Mouse (Mus musculus) urinary bladder, postnatal 36 days (tissue): Measurements from ENCODE around the gene Aip.
"Not testable (repeated sequence)": the region's sequence is repeated elsewhere in the genome, so short reads cannot be mapped to it uniquely, and the experiment has no call there.

Experiments
- DNase-seq, 2 experiments: peaks; one replicate each; pipeline ENCODE4 v3.0.0; 2022; ENCODE audit warnings: low spot score in 2 of 2, mixed read lengths in 1 of 2

Aip gene

DNA sequence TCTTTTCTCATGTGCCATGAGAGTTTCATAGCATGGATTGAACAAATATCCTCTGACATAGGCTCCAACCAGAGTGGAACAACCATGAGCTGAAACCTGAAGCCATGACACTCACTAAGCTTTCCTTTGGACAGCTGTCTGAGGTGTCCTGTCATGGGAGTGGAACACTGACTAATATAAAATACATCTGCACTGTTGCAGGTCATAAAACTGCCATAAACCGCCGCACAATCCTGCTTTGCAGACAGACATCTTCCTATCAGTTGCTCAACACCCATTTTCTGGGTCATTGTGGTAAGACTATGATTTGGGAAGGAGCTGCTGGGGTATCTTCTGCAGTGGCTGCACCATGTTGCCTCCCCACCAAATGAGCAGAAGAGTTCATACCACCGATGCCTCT lies 32.9 kb downstream of the Aip start:
- DNase-seq: no peak

DNA sequence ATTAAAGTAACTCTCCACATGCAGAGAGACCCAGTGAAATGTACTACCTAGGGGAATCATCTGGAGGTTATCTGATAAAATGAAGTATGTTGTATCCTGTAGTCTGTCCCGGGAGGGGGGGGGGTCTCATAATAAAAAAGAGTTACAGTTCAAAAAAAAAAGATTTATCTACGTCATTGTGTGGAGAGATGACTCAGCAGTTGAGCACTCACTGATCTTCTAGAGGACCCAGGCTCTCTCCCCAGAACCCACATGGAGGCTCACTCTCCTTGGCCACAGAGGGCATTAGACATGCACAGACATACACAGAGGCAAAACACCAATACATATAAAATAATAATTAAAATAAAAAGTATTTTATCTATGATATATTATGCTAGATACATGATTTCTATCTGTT lies 34.3 kb downstream of the Aip start:
- DNase-seq: no peak

DNA sequence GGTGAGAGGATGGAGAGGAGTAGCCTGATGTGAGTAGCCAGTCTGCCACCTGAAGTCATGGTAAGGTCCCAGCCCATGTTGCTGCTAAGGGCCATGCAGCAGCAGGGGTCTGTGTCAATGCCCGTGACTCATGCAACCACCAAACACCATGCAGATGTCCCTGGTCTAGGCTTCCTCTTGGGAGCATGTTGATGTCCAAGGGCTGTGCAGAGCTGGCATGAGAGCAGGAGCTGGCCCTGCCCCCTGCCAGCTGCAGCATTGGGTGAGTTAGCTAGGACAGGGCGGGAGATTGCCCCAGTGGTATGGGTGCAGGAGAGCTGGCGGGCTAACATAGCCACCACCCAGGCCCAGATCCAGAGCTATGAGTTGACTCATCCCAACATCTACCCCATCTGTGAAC lies 35.2 kb downstream of the Aip start:
- DNase-seq: no peak

DNA sequence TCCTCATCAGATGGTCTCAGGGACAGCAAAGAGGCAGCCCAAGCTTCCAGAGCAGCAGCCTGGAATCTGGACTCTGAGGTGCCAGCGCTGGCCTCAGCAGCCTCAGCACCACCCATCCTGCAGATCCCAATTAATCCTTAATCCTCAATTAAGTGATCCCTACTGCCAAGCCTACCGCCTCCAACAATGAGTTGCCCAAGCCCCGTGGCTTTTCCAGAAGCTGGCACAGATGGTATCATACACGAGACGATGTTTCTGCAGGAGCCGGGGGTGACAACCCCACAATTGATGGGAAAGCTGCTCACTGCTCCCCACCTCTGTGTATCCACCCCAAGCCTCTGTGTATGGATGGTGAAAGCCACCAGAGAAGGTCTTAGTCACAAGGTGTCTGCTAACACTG lies 36.5 kb downstream of the Aip start:
- DNase-seq: no peak

DNA sequence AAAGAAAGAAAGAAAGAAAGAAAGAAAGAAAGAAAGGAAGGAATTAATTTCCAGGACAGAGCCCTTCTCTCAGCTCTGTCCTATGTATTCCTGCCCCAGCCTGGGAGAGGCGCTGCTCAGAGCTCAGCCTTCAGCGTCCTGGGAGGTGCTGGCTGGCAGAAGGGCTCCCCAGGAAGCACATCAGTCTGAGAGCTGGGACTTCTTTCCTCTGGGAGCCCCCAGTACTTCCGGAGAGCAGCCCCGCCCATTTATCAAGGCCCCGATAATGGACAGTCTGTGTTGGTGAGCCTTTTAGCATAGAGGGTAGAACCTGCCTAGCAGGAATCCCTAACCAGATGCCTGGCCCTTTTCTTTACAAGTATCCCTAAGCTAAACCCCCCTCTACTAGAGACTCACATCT lies 37.5 kb downstream of the Aip start:
- no peak for DNase-seq

DNA sequence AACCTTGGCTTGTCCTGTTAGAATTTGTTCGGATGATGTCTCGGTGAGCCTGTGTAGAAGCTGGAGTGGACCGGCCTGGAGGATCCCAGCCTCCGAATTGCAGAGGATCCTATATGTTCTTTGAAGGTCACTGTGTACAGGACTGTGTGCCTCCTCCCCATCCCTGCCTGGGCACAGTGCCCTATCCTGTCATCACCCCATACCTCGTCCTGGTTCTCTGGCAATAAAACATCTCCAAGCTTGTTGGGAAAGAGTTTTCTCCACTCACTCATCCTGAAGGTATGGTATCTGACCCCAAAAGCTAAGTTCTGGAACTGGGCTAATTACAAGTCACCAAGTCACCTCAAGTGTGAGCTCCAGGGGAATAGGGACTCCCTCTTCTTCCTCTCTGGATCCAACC lies 38.6 kb downstream of the Aip start:
- no peak for DNase-seq

DNA sequence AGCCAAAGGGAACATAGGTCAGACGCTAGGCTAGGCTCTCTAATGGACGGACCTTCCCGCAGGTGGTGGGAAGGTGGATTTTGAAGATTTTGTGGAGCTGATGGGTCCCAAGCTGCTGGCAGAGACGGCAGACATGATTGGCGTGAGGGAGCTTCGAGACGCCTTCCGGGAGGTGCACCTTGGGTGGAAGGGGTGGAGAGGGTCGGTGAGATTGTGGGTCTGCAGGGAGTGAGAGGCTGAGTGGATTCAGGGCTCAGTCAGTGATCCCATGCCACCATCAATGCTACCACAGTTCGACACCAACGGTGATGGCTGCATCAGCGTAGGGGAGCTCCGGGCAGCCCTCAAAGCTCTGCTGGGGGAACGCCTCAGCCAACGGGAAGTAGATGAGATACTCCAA lies 39.5 kb downstream of the Aip start:
- DNase-seq: no peak

DNA sequence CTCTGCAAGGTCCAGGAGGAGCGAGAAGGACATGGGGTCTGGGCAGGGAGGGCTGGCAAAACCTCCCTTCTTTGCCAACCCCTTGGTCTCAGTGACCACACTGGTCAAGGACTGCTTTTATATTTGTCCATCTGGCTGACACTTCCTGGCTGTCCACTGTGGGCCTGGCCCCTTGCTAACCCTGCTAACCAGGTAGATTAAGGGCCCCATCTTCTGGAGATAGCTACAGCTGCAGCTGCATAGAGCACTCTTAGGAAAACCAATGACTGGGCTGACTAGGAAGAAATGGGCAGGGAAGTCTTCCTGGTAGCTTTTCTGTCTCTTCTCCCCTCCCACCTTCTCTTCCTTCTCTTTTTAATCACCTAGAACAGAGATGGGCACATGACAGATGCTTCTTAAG lies 40.7 kb downstream of the Aip start:
- no peak for DNase-seq

DNA sequence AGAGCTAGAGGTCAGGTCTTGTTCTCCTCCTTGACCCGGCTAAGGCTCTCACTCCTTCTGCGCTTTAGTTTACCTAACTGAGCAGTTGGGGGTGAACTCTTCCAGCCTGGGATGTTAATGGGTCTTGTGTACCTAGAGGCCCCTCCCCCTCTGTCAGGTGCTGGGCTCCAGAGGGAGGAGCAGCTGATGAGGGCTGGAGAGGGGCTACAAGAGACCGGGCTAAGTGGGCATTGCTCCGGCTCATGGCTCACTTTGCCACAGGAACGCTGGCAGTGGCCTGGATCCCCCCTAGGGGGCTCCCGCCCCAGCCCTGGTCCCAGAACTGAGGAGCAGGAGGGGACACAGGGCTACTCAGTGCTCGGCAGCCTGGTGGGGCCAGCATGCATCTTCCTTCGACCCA lies 41.8 kb downstream of the Aip start:
- DNase-seq: no peak

DNA sequence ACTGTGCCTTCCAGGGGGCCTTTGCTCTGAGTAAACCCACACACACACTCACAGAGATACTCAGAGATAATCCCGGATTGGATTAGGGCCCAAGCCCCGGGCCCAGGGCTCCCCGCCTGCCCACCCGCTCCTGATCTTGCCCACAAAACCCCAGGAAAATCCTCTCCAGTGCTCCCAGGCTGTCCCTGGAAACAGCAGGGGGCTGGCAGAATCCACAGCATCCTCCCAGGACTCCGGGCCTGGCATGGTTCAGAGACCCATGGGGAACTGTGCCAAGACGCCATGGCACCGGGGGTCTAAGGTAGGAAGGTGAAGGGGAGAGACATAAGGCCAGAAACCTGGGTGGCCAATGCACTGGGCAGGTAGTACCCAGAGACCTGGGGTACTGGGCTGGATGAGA lies 42.3 kb downstream of the Aip start:
- DNase-seq: no peak

DNA sequence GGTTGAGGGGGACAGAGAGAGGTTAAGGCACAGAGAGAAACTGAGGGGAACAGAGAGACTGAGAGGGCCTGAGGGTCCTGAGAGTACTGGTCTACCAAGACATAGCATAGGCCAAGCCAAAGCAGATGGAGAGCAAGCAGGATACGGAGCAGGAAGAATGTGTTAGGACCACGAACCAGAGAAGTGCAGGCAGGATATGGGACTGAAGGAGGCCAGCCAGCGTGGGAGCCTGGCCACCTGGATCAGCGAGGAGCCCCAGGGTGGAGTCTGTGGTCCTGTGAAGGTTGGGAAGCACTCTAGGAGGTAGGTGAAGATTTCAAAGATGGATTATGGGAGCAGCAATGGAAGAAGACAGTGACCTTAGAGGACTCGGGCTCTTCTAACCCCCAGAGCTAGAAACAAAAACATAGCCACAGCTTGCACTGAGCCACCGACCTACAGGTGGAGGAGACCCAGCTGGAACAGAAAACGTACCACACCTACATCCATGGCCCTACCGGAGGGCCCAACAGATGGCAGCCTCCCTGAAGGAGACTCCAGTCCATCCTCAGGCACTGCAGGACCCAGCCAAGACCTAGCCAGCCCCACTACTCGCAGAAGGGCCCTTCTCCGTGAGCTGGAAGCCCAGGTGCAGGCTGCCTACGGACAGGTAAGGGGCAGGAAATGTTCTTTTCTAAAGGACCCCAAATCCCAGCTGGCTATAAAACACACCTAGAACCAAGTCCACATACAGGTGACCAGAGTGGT lies 43.3 kb downstream of the Aip start:
- DNase-seq: no peak

DNA sequence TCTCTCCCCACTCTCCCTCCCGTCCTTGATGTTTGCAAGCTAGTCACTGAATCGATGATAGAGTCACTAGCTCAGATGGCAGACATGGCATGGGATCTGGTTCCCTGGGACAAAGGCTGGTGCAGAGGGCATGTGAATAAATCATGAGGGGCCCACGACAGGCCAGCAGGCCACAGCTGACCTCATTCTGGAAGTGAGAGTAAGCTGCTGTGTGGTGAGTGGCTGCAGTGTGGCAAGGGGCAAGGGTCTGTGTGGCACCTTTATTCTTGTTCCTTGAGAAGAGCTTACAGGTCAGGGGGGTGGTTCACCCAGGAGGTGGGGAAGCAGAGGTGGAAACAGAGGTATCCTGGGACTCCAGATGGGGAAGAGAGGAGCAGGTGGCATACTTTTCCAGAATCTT lies 44.3 kb downstream of the Aip start, which contains the start of gene Cabp2:
Gene Cabp2 (plus strand): TSS at position 185 of the 400 bp plus-strand sequence.
- no peak for DNase-seq

DNA sequence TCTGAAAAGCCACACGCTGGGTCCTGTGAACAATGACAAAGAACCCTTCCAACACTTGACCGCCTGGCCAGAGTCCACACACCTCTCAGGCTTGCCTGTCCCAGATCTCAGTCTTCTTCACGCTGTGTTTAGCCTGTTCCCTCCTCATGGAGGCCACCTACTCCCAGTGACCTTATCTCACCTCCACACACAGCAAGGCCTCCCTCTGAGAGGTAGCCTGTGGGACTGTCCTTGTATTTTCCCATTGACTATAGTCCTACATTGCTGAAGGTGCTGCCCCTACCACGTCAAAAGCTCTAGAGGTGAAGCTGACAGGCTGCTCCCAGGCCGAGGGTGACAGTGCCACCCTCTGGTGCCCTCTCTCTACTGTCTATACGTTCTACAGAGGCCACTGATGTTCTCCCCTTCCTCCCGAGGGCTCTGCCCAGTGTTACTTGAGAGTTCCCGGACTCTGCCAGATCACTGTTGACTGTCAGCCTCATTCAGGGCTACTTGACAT lies 45.1 kb downstream of the Aip start:
- no peak for DNase-seq

DNA sequence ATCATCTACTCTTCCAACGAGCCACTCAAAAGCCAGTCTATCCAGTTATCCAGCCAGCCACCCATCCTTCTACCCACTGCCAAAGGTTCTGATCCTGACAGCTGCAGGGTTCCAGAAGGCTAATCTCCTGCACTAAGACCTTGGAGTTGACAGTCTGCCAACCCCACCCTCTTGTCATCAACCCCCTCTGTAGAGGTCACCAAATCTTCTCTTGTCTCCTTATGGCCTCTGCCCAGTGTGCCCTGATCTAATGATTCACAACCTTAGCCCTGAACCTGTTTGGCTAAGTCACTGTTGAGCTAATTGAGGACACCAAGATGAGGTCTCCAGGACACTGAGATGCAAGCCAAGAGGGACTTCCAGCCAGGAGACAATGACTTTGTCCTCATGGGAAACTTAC lies 46.1 kb downstream of the Aip start:
- no peak for DNase-seq

DNA sequence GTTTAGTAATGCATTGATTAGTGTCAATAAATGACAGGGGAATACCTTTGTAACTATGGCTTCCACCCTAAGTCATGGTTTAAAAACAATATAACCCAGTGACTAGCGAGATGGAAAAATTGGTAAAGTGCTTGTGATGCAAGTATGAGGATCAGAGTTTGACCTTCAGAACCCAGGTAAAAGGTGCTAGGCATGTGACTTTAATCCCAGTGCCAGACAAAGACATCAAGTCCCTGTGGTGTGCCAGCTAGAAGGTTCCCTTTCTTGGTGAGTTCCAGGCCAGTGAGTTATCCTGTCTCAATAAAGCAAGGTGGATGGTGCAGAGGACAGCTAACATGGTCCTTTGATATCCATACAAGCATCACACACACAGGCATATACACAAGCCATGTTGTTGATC lies 50.1 kb downstream of the Aip start:
- no peak for DNase-seq

DNA sequence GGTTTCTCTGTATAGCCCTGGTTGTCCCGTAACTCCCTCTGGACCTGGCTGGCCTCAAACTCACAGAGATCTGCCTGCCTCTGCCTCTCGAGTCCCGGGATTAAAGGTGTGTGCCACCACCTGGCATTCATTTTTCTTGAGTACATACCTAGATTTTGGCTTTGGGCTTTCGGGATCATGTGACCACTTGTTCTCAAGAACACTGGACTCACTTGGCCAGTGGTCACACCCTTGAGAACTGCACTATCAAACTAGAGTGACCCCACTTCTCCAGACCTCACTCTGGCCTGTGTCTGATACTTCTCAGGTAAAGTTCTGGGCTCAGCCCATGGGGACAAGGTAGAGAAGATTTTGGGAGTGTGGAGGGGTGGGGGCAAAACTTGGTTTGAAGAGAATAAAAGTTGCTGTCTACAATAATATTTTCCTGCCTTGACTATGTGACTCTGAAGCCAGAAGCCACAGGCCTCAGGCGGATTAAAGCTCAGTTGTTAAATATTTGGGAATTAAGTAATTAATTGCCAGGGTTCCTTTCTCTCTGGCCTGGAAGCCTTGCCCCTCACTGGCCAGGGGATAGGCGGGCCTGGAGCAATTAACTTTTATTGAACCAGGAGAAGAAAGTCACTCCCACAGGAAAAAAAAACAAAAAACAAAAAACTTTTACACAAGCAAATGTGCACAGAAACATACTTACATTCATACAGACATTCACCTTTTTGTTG lies 52.8 kb downstream of the Aip start:
- DNase-seq: no peak

DNA sequence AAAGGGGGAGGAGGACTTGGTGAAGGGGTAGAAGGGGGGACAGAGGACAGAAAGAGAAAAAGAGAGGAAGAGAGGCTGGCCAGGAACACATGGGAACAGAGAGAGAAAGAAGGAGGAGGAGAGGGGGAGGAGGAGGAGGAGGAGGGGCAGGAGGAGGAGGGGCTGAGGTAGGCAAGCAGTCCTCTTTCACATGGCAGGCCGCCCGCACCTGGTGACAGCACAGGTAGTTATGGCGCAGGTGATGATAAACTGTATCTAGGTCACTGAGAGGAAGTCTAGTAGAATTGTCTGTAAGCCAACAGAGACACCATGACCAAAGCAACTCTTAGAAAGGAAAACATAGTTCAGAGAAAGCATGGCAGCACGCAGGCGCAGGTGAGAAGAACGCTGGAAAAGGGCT lies 54.3 kb downstream of the Aip start:
- DNase-seq: no peak

DNA sequence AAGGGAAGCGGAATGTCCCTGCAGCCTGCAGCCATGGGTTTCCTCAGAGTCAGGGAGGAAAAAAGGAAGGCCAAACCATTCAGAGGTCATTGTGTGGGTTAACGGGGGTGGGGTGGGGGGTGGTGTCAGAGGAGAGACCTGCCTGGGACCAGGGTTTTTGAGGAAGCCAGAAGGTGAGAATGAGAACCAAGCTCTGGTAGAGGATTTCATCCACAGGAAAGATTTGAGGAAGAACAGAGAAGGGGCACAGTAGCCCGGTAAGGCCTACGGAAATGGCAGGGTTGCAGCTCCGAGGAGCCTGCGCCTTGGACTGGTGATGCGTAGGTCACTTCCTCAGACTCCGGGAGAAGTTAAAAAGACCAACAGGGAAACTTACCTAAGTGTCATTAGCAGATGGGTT lies 54.9 kb downstream of the Aip start:
- DNase-seq: no peak

DNA sequence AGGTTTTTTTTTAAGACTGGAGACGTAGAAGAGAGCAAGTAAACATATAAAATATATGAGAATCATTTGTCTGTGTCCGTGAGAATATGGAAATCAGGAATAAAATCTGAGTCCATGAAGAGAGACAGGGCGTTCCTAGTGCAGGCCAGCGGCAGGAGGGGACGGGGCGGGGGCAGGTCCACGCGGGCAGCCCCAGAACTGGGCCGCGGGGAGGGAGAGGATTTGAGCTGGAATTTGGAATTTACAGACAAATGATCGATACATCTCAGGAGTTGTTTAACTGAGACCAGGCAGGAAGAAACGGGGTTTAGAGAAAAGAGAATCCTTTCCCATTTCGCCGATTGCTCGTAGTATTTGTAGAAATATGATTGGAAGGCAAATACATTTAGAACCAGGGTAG lies 55.3 kb downstream of the Aip start:
- no peak for DNase-seq

DNA sequence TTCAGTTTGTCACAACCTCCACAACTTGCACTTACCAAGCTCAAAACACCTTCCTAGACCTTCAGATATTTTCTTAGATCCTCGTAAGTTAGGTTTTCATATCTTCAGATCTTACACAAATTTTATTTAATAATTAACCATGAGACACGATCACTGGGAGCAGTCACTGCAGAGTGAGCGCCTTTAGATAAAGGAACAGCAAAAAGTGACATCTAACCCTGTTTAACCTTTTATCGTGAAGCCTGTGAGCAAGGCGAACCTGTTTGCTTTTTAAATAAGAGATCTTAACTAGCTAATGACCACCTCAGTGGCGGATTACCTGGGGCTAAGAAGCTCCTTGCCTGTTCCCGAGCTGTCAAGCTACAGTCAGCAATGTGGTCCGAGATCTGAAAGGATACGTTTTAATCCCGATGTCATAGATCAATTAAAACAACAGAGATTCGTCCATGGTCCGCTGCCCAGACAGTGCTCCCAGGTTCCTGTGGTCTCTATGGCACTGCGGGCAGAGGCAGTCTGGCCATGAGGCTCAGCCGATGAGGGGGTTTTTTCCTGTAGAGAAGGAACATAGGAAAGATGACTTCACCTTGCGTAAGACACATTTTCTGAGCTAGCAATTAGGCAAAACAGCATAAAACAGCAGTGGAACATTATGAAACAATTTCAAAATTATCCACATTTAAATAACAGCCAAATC lies 56.8 kb downstream of the Aip start:
- no peak for DNase-seq

DNA sequence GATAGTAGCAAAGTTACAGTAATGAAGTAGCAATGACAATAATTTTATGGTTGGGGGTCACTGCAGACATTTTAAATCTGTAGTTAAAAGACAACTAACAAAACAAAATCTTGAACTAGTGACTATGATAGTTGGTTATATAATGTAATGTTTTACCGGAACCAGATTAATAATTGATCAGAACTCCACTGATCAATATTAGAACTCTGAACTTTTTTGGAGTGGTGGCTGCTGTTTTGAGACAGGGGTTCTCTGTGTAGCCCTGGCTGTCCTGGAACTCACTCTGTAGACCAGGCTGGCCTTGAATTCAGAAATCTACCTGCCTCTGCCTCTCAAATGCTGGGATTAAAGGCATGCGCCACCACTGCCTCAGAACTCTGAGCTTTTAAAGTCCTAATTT lies 57.4 kb downstream of the Aip start:
- not testable (repeated sequence) for DNase-seq

DNA sequence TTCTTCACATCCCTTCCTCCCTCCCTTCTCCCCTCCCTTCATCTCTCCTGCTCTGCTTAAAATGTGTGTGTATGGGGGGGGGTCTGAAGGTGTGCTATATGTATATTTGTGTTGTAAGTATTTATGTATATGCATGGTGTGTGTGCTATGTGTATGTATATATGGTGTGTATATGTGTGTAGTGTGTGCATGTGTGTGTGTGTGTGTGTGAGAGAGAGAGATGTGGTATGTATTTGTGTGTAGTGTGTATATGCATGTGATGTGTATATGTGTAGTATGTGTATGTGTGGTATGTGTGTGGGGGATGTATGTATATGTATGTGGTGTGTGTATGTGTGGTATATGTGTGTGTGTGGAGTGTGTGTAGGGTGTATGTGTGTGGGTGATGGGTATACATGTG lies 58.8 kb downstream of the Aip start:
- DNase-seq: no peak

DNA sequence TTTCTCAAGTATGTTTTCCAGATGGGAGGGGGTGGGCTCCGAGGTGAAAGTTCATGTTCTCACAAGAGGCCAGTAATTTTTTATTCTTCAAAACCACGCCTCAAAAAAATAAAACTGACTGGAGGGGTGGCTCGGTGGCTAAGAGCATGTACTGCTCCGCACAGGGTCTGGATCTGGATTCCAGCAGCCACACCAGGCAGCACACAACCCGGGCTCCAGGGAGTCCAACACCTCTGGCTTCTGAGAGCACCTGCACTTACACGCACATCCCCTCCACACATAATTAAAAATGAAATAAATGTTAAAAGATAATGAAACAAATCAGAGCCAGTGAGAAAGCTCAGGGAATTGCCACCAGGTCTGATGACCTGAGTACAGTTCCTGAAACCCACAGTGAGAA lies 59.4 kb downstream of the Aip start:
- no peak for DNase-seq
